Mouse (Mus musculus) gonadal fat pad, adult 2 months (tissue): ENCODE measurements around the gene Cflar. TPM values are rescaled to one million over a fixed set of nuclear protein-coding genes. Genes with fewer than 3 reads are reported as not detected.
A peak's percentile ranks its signal among the peaks of the same experiment; 100 is the strongest.

Experiments used
- DNase-seq: peaks from one replicate; pipeline ENCODE4 v3.0.0-alpha.2; 2012; ENCODE audit warnings: low read depth
- polyA plus RNA-seq: library from polyadenylated mRNA; depleted of rRNA; stranded (reverse); fragments of >200 nt; gene quantifications from 2 replicates; pipeline ENCODE4 v1.2.3, GENCODE M21; 2012

Cflar gene
- polyA plus RNA-seq, 1 experiment, result 64.0 TPM

DNA sequence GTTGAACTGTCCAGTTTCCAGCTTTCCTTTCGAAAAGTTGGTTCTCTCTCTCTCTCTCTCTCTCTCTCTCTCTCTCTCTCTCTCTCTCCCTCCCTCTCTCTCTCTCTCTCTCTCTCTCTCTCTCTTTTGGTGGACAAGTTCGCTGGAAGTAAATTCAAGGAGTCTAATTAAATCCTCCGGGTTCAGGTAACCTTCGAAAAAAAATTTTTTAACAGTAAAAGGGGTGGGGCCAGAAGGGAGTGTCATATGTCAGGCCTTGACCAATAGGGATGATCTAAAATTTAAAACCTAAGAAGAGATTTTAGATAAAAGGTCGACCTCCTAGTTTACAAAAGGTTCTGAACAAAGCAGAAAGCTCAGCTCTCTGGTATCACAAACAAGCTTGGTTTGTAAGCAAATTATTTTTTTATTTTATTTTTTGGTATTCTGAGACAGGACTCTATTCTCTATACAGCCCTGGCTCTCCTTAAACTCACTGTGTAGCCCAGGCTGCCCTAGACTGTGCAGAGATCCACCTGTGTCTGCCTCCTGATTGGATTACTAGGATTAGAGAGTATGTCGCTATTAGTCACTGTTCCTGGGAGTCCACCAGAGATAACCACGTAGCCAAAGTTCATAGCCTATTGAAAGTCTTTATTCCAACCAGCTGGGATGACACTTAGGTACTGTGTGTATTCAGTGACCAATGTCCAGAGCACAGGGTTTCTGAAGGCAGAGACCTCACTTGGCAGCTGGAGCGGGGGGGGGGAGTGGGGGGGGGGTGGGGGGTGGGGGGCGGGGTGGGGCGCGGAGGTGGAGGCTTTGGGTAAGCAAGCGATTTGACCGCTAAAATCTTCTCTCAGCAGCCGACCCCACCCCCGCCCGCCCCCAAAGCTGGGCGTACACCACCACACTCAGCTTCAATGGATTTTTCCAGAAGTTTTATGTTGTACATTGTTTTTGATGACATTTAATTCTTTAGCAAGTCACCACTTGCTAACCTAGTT, 1.1 kb downstream of the Cflar start:
- no peak for DNase-seq

DNA sequence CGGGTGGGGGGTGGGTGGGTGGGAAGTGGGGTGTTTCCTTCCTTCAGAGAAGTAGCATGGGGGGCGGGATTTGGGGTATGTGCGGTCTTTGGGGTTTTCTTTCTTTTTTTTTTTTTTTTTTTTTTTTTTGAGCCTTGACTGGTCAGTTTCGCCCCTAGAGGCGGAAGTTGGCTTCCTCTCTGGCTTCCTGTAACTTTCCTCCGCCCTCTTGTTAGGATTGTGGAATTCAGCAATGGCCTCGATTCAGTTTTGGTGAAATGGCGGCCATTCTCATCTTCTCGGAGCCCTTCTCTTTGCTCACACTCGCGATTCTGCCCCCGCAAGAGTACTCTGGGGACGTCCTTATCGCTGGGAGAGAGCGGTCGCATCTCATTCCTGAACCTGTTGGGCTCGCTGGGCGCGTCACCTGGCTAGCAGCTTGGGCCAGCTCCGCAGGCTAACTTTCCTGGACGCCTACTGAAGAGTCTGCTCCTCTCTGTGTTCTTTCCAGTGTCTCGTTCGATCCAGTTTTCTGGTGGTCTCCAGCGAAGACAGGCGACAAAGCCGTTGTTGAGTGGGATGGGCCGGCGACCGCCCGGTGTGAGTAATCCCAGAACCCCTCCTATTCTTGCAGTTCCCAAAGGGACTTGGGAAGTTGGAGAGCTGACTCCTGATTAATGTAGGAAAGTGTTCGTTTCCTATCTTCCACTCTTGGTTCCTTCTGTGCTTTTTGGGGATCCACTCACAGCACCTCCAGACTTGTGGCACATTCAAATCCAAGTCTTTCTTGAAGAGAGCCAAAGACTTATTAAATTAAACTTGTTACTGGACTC, 2.0 kb downstream of the Cflar start:
- no peak for DNase-seq

DNA sequence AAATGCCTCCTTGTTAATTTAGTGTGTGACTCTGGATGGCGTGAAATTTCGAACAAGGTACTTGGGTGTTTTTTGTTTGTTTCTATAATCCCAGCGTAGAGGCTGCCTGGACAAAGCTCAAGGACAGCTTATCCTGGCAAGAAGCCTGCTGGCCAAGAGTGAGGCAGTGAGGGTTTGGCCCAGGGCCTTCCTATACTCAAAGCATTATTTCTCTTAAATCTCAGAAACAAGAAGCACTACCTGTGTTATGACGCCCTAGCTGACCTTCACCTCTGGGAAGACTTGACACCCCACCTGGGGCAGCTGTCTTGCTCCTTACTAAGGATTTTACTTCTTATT, 2.6 kb downstream of the Cflar start:
- no peak for DNase-seq

DNA sequence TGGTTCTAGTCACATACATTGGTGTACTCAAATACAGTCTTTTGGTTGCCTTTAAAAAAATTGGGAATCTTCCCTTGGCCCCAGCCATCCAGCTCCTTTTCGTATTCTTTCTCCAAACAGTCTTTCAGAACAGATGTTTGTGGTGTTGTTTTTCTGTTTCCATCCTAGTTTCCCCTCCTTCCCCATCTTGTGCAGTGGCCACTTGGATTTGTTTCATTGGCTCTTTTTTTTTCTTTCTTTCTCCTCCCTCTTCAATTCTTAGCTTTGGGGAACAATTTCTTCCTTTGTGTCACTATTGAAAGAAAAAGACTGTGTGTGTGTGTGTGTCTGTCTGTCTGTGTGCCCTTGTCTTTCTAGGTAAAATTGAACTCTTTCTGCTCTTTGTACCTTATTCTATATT, 3.1 kb downstream of the Cflar start:
- DNase-seq, result no peak

DNA sequence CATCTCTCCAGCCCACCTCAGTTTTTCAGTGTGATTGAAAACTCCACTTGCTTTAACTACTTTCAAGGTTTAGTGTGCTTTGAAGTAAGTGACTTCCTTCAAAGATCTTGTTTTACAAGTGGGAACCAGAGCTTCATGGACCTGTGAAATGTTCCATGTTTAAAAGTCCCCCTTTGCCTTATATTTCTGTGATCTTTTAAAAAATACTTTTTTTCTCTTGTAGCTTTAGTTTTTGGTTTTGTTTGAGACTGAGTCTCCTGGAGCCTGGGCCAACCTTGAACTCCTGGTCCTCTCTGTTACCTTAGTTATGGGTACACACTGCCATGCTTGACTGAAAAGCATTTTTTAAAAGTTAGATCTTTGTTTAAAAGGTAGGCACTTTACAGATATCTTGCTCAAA, 4.2 kb downstream of the Cflar start:
- DNase-seq, result no peak

DNA sequence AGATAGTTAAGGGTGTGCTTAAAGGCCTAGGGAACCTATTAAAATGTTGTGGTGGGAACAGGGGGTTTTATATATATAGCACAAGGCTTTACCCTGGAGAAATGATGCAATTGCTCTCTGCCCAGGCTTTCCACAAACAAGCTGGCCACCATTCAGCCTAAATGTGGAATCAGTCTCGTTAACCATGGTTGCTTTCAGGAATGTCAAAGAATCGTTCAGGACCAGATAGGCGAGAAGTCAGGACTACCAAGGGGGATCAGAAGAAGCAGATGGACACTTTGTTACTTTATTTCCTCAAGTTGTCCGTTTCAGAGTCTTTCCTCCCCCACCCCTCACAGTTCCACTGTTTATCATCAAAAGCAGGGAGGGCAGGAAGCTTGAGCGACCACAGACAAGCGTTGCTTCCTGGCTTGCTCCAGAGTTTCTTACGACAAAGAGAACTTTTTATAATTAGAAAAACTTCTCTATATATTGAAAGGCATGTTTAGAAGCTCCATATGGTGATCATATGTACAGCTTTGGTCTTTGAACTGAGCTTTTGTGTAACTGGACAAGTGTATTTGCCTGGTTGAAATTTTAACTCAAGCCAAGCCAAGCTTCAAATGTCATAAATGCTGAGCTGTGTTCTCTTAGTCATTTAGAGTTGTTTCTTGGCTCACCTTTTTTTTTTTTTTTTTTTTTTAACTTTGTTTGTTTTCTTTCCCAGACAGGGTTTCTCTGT, 5.0 kb downstream of the Cflar start:
- DNase-seq, result no peak

DNA sequence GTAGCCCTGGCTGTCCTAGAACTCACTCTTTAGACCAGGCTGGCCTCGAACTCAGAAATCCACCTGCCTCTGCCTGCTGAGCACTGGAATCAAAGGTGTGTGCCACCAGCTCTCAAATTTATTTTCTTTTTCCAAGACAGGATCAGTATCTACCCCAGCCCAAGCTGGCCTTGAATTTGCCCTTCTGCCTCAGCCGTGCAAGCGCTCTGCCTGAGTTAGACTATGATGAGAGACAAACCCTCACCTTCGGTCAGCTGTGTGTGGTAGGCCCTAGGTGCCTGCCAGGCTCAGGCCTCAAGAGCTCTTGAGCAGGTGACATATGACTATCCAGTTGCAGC, 5.5 kb downstream of the Cflar start:
- no peak for DNase-seq

DNA sequence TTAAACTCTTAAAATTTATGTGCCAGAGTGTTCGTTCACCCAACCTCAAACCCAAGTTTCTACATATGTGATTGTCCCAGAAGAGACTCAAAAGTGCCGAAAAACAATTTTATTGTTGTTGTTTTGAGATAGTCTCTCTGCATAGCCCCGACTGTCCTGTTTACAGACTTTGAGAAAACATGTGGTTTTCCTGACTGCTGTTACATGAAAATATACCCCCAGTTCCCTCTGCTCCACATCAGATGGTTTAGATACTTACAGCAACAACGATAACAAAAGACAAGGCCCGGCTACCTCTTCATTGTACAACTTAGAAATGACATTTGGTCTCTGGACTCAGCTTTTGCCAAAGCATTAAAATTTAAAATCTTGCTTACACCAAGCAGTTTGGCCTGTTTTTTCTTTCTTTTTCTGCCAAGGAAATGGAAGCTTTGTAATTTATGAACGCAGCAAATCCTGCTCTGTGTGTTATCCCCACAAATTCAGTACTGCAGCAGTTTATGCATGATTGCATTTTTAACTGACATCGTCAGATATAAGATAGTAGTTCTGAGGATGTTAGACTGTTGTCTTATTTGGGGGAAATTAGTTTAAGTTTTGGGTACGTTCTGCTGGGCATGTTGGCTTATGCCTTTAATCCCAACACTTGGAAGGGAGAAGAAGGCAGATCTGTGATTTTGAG, 6.4 kb downstream of the Cflar start:
- DNase-seq, result no peak

DNA sequence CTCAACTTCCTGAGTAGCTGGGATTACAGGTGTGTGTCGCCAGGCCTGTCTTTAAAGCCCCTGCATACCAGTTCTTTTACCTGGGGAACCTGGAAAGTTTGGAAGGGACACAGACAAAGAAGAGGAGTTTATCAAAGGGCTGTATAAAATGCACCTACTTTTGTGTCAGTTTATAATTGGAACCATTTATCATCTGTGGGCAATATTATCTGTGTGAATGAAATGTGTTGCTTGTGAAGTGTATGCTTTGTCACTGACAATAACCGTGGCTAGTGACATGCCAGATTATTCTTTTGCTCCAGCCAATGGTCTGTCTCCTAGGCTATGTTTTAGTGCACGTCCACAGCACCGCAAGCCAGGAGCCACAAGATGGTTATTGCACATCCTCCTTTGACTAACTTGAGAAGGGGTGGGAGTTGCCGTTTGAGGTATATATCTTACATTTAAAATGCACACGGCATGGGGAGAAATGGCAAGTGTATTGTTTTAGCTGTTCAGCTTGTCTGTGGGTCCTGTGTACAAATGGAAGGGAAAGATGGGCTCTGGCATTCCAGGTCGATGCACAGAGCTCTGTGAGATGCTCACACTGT, 8.1 kb downstream of the Cflar start:
- no peak for DNase-seq

DNA sequence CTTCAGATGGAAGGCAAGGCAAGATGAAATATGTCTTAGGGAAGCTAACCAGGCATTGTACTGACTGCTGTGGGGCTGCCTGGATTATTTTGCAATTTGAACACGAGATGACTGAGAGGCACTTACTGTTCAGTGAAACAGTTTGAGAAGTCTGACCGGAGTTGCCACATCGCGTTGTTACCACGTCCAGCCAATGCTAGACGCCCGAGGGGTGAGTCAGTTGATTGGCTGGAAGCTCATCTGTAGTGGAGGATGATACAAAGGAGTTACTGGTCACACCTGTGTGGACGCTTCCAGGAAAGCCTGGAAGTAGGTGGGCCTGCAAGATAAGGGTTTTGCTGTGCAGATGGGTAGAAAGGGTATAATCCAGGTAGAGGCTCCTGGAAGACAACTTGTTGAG, 8.8 kb downstream of the Cflar start:
- peak; percentile 57 for DNase-seq

DNA sequence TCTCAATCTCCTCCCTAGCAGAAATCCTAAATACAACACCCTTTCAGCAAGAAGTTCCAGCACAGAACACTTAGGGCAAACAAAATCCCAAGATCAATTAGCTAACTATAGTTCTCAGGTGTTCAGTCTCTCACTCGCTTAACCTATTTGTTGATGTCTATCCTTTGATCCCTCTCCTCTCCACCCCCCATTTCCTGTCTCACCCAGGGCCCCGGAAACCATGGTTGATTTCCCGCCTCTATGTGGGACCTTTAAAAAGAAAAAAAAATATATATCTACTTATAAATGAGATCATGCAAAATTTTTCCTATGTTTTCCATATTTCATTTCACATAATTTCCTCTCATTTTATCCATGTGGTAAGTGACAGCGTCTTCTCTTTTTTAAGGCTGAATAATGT, 9.7 kb downstream of the Cflar start:
- no peak for DNase-seq

DNA sequence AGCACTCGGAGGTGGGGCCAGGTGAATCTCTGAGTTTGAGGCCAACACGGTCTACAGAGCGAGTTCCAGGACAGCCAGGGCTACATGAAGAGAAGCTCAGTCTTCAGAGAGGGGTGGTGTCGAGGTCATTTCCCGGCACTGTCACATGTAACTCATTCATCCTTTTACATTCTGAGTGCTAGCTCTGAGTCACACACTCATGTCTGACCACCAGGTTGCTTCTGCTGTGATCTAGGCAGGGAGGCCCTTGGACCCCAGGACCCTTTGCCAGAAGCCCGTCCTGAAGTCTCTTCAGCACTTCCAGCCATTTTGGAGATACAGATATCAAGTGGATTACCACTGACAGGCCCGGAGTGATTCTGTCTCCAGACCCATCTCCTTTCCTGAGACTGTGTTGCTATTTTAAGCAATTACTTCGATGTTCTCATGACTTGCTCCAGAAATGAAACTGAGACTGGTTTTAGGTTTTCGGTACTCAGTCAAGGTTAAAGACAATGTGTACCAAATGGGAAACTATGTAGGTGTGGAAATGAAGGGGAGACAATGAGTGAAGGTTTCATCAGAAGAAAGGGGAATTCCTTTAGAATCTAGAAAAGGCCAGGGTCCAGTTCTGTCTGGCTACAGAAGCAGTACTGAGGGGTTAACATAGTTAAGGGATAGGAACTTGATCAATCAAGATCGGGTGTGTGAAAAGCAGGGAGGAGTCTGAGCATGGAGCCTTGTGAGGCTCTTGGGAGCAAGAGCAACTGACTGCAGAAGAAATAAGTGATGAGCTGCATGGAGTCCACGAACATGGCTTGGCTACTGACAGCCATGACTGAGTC, 11.0 kb downstream of the Cflar start:
- DNase-seq, result no peak

DNA sequence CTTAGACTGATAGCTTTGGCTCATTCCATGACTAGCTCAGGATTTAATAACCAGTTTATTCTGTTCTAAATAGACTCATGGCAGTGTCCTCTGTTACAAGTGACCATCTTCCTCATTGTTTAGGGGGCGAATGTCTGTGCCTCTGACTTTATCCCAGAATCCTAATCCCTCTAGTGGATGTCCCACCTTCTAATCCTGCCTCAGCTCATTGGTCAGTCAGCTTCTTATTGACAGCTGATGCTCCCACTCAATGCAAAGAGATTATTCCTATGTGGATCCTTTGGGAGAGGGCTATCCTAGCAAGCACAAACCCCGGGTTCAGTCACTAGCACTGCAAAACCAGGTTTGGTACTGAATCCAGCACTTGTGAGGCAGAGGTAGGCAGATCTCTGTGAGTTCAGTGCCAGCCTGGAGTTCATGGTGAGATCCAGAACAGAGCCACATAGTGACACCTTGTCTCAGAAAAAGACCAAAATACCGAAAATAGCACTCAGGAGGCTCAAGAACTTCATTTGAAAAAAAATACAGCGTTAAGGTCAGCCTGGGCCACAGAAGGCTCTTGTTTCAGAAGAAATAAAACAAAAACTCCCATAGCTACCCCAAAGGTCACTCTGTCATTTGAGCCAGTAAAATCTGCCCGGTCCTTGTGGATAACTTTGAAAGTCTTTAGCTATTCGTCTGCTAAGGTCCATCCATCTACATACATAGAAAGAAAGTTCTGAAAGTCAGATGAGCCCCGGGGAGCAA, 11.9 kb downstream of the Cflar start:
- DNase-seq, result no peak

DNA sequence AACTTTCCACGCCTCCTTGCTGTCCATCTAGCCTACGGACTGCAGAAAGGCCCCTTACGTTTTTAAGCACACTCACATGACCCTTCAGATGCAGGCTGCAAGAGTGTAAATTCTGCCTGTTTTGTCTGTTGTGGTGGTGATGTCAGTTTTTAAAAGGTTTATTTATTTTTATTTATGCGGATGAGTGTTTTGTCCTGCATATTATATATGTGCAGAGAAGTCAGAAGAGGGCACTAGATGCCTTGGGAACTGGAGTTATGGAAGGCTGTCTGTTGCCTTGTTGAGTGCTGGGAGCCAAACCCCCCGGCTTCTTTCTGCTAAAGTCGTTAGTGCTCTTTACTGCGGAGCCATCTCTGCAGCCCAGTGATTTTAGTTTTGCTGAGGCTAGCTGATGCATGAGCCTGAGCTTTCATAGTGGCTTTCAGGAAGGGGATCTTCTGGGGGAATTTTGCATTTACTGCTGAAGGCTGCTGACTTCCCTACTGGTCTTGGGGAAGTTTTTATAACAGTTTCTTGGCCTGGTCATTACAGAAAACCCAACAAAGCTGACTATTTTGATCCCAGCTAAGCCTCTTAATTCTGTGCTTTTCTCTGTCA, 12.6 kb downstream of the Cflar start:
- no peak for DNase-seq

DNA sequence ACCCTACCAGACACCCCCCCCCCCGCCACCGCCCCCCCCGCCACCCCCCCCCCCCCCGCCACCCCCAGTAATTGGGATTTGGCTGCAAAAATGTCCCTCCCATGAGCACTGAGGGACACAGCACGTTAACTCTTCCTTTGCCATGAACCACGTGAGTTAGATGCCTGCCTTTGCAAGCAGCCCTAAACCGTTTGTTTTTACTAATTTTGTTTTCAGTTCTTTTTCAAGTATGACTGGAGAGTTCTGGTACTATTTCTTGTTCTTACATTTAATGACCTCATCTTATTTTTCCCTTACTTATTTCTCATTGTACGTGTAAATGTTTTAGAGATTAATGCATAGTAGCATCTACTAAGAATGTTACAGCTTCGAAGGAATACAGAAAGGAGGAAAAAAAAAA, 13.2 kb downstream of the Cflar start:
- no peak for DNase-seq

DNA sequence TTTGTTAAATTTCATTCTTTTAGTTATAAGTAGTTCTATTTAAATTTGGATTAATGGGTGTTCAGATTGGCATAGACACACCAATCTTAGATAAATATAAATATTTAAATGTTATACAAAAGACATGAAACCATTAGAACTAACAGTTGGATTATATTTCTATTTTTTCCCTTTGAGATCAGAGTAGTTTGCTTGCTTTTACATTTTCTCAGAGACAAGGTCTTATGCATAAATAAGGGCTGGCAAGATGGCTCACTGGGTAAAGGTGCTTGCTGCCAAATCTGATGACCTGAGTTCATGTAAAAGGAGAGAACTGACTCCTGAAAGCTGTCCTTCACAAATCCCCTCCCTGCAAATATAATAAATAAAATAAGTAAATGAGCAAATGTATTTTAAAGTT, 13.8 kb downstream of the Cflar start:
- DNase-seq, result no peak

DNA sequence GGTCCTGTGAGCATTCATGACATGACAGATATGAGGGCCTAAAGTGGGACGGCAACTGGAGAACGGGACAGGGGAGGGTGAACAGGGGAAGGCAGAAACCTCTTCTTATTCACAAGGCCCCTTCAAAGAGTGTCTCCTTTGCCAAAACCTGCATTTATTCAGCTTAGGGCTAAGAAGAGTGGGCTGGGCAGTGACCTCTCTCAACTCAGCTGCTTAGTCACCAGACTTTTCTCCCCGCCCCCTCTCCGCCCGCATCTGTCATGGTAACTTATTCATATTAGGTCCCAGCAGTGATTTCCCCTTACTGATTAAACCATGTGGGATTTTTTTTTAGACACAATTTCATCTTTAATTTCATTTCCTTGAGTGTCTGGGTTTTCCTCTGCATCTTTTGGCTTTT, 14.5 kb downstream of the Cflar start:
- DNase-seq, result no peak

DNA sequence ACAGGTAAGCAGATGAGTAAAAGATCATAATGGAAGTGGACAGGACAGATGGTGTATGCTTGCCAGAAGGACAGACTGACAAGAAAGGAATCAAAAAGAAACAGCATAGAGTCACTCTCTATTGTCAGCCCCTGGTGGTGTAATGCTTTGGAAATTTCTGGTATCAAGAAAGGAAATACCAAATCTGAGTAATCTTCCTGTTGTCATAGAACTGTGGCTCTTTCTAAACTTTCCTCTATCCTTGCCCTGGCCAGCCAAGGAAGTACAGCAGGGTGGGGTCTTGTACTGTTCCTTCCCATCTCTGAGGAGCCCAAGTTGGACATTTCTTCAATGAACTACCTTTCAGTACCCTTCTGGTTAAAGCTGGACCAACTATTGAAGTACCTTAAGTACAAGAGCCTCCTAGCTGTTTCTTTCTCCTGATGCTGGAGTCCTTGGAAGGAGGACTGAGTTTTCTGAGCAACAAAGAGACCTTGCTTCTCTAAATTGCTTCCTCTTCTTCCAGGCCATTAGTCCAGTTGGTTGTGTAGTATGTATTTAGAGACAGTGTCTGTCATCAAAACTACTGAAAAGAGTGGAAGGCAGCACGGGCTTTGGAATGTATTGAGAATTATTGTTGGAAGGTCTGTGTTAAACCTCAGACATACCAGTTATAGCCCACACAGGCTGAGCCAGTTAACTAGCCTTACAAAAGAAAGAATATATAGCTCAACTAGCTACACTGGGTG, 15.9 kb downstream of the Cflar start:
- no peak for DNase-seq
